9 mouse cellular contexts compared by ENCODE assay signal in genomic region chr7:110728876-110729275, GRCm38 (mm10). TPM values are rescaled to one million over a fixed set of nuclear protein-coding genes. Genes with fewer than 3 reads are reported as not detected.
A peak's percentile ranks its signal among the peaks of the same experiment; 100 is the strongest.
DNase-seq lines count a peak whose midpoint lies in the region; TF ChIP-seq lines count a peak whose summit lies in the region.
"Had no signal": no experiment of that assay in that cellular context is flagged by ENCODE, and none has a peak within 500 bp of the region (broad histone marks: within the 10 kb centered on the region; RNA-seq: fewer than 3 reads in every experiment).

No protein-coding gene starts in this region.

- no peaks in the 10 kb centered on the region for H3K4me1 ChIP-seq in MEL (ENCODE audit: control insufficient read depth in 1 of 2, insufficient read depth in 2 of 2, low read length in 2 of 2)
- no peaks in the 10 kb centered on the region for H3K4me1 ChIP-seq in bone marrow, adult 2 months (ENCODE audit: control insufficient read depth, insufficient read depth, low read length)

- TF ChIP-seq EP300 in MEL (IDR thresholded peaks at IDR 0.05; ENCODE audit: low read depth in 1 of 2, low read length in 2 of 2), result no peak

- no peak overlapping the region for H3K4me3 ChIP-seq in left cerebral cortex, adult 2 months
- no peak overlapping the region for H3K4me3 ChIP-seq in MEL (ENCODE audit: control insufficient read depth in 1 of 2, insufficient read depth in 1 of 2, low read depth in 2 of 2, low read length in 2 of 2)
- H3K4me3 ChIP-seq in bone marrow, adult 2 months (replicated peaks; ENCODE audit: control insufficient read depth, low read depth, low read length), result no peak overlapping the region
- H3K4me3 ChIP-seq: limb, embryonic 13.5 days had no signal

- H3K79me2 ChIP-seq in MEL (ENCODE audit: control insufficient read depth, insufficient read depth, low read length, poor library complexity), result no peaks in the 10 kb centered on the region

- TF ChIP-seq POLR2A in MEL (IDR thresholded peaks at IDR 0.05; ENCODE audit: control insufficient read depth in 1 of 2, insufficient read depth in 1 of 2, low read depth in 1 of 2, low read length in 2 of 2, poor library complexity in 1 of 2), result no peak
- TF ChIP-seq POLR2A in bone marrow, adult 2 months (IDR thresholded peaks at IDR 0.05; ENCODE audit: borderline replicate concordance, control insufficient read depth, low read depth, low read length), result no peak

- H3K27me3 ChIP-seq in MEL (ENCODE audit: control insufficient read depth in 1 of 2, insufficient read depth in 2 of 2, low read length in 2 of 2), result no peaks in the 10 kb centered on the region; a peak in 1 of 4 replicates
- H3K27me3 ChIP-seq: limb, embryonic 13.5 days had no signal

- H3K36me3 ChIP-seq in MEL (ENCODE audit: control insufficient read depth in 1 of 2, insufficient read depth in 2 of 2, low read length in 2 of 2), result no peaks in the 10 kb centered on the region
- H3K36me3 ChIP-seq: limb, embryonic 13.5 days had no signal

- no peak overlapping the region for H3K9ac ChIP-seq in MEL (ENCODE audit: control insufficient read depth, low read depth, low read length, poor library complexity, severe bottlenecking)
- H3K9ac ChIP-seq: limb, embryonic 13.5 days had no signal

- DNase-seq in left cerebral cortex, adult 2 months (ENCODE audit: extremely low spot score in 1 of 2, low spot score in 2 of 2), result no peak
- DNase-seq in left cerebral cortex, adult 8-10 months (ENCODE audit: low spot score in 2 of 2), result no peak
- peak; percentile 64 for DNase-seq in MEL (ENCODE audit: low read depth, low spot score)
- DNase-seq in kidney, postnatal 14 days, result peak; percentile 62
- peak; percentile 51 for DNase-seq in retina, embryonic 14.5 days (ENCODE audit: low spot score)
- no peak for DNase-seq in cerebellum, adult 9-10 months
- DNase-seq in cerebellum, adult 11-12 months, result no peak

- intact Hi-C loops in left cerebral cortex, adult 2 months (cut with DNase I), result loop anchor here (10.0 kb wide), 1 partner anchor 216 kb away; no protein-coding TSS in a partner anchor

- TF ChIP-seq CTCF in left cerebral cortex, adult 2 months (IDR thresholded peaks at IDR 0.05), result peak; percentile 57
- TF ChIP-seq CTCF in MEL (IDR thresholded peaks at IDR 0.05 in 2 of 3, conservative IDR thresholded peaks at IDR 0.05 in 1 of 3; ENCODE audit: control insufficient read depth in 1 of 3, insufficient read depth in 1 of 3, low read depth in 2 of 3, low read length in 3 of 3, poor library complexity in 1 of 3, severe bottlenecking in 1 of 3), result peak; percentile 46 to 72 (median 68)
- TF ChIP-seq CTCF in bone marrow, adult 2 months (IDR thresholded peaks at IDR 0.05; ENCODE audit: control insufficient read depth, insufficient read depth, low read length), result peak; percentile 60

- peak; percentile 68 for TF ChIP-seq RAD21 in MEL (IDR thresholded peaks at IDR 0.05; ENCODE audit: low read depth, low read length)

- H3K27ac ChIP-seq in left cerebral cortex, adult 2 months, result no peak overlapping the region
- no peak overlapping the region for H3K27ac ChIP-seq in MEL (ENCODE audit: control insufficient read depth, low read depth, low read length)
- no peak overlapping the region for H3K27ac ChIP-seq in bone marrow, adult 2 months (ENCODE audit: control insufficient read depth, insufficient read depth, low read depth, low read length, poor library complexity)
- H3K27ac ChIP-seq: limb, embryonic 13.5 days had no signal

- H3K9me3 ChIP-seq in MEL (replicated peaks; ENCODE audit: insufficient read depth, low read length), result no peaks in the 10 kb centered on the region
- H3K9me3 ChIP-seq: limb, embryonic 13.5 days had no signal

- WGBS in bone marrow, adult 2 months, result 43% methylated on average over 3 of the region's 3 CpGs

TF ChIP-seq in MEL, 35 proteins besides CTCF, POLR2A, EP300 and RAD21:
- TF ChIP-seq ZC3H11A (IDR thresholded peaks at IDR 0.05; ENCODE audit: low read depth, low read length), result peak; percentile 85
- TF ChIP-seq SMC3 (IDR thresholded peaks at IDR 0.05; ENCODE audit: low read depth, low read length), result peak; percentile 86
- TF ChIP-seq MAZ (IDR thresholded peaks at IDR 0.05; ENCODE audit: low read depth, low read length), result no peak
- peak; percentile 61 for TF ChIP-seq ZNF384 (IDR thresholded peaks at IDR 0.05; ENCODE audit: low read depth, low read length)
- no peak for TF ChIP-seq NELFE (IDR thresholded peaks at IDR 0.05; ENCODE audit: low read depth, low read length)

RNA-seq across cellular contexts. Expression of gene Ampd3, which starts 39.1 kb away (rescaled TPM):
- total RNA-seq in left cerebral cortex, adult 2 months (2021), result 10 to 100 TPM; 24.4 to 25.3 TPM
- 10 to 100 TPM; 22.9 to 33.5 (median 29.5) TPM for total RNA-seq in left cerebral cortex, adult 8-10 months (2022)
- 11.7 and 14.8 TPM in 2 replicates for total RNA-seq in MEL (2012; rRNA removed)
- polyA plus RNA-seq in MEL (2012; ENCODE audit: insufficient read depth in 1 of 2, insufficient read length in 2 of 2, low read depth in 1 of 2, low replicate concordance in 2 of 2, missing spikeins in 1 of 2), result 10 to 100 TPM in 1 of 2 experiments, not detected in 1; 22.3 TPM
- 25.5 and 36.5 TPM in 2 replicates for polyA plus RNA-seq in bone marrow, adult 2 months (2011; ENCODE audit: insufficient read depth, insufficient read length, low replicate concordance, missing spikeins)

Comparison
In these comparisons a context has a peak if more than half of its experiments do, and no peak if none do; other contexts are left out.
1. DNase-seq: peak in MEL (single experiment), kidney, postnatal 14 days (single experiment) and retina, embryonic 14.5 days (single experiment); none in left cerebral cortex, adult 2 months (0 of 2), left cerebral cortex, adult 8-10 months (0 of 2), cerebellum, adult 9-10 months (single experiment) and cerebellum, adult 11-12 months (single experiment).
2. Peak in every context shown above with its lines, with median percentiles within 50 percentile points of each other: CTCF ChIP-seq.